Mouse (Mus musculus) bone marrow, adult 2 months (tissue): Measurements from ENCODE around the gene Exd1.

Experiments
- CTCF ChIP-seq: fragments of 200-500 bp; IDR thresholded peaks from 2 replicates; pipeline ENCODE4 v1.5.1; 2011; ENCODE audit warnings: low read length, control low read depth; ENCODE audit not compliant: control insufficient read depth, insufficient read depth
- POLR2A ChIP-seq: fragments of 200-500 bp; IDR thresholded peaks from 2 replicates; pipeline ENCODE4 v1.6.1; 2011; ENCODE audit warnings: low read depth, mild to moderate bottlenecking, control low read depth, low read length, borderline replicate concordance; ENCODE audit not compliant: control insufficient read depth

GRCm38 (mm10) chr2:119478397-119478749 lies 69.1 kb downstream of the Exd1 start:
- no peak for TF ChIP-seq CTCF
- no peak for TF ChIP-seq POLR2A
